Mouse (Mus musculus) CH12.LX (cell line): ENCODE results near the gene Gm6993.

Experiments
- BHLHE40 ChIP-seq: IDR thresholded peaks from 2 replicates; pipeline ENCODE4 v1.6.1; 2011; ENCODE audit warnings: mild to moderate bottlenecking, low read depth, low read length, improper control_type of control experiment
- CHD1 ChIP-seq: IDR thresholded peaks from 2 replicates; pipeline ENCODE4 v1.6.1; 2012; ENCODE audit warnings: low read depth, low read length, improper control_type of control experiment, inconsistent platforms
- CTCF ChIP-seq, 2 experiments: IDR thresholded peaks in 1 of 2; conservative IDR thresholded peaks in 1 of 2; 2 replicates each; pipeline ENCODE4 v1.5.1; 2011 to 2012; ENCODE audit warnings: low read depth in 2 of 2, low read length in 2 of 2, improper control_type of control experiment in 1 of 2, inconsistent platforms in 1 of 2, mild to moderate bottlenecking in 1 of 2, moderate library complexity in 1 of 2
- EP300 ChIP-seq: IDR thresholded peaks from 2 replicates; pipeline ENCODE4 v1.6.1; 2011; ENCODE audit warnings: low read length, improper control_type of control experiment
- ETS1 ChIP-seq: conservative IDR thresholded peaks from 2 replicates; pipeline ENCODE4 v1.6.1; 2012; ENCODE audit warnings: low read depth, mild to moderate bottlenecking, inconsistent platforms, low read length, improper control_type of control experiment, moderate library complexity
- HCFC1 ChIP-seq: IDR thresholded peaks from 2 replicates; pipeline ENCODE4 v1.6.1; 2012; ENCODE audit warnings: low read depth, mild to moderate bottlenecking, inconsistent platforms, low read length, improper control_type of control experiment
- MEF2A ChIP-seq: IDR thresholded peaks from 2 replicates; pipeline ENCODE4 v1.6.1; 2014; ENCODE audit warnings: low read depth, mild to moderate bottlenecking, inconsistent platforms, low read length, improper control_type of control experiment, borderline replicate concordance
- POLR2A ChIP-seq: IDR thresholded peaks from 2 replicates; pipeline ENCODE4 v1.6.1; 2011; ENCODE audit warnings: low read depth, mild to moderate bottlenecking, improper control_type of control experiment, low read length

- TF ChIP-seq BHLHE40 (no peak), ETS1 (no peak), EP300 (no peak), POLR2A (no peak), CTCF (conservative IDR thresholded peaks at IDR 0.05 in 1 of 2, IDR thresholded peaks at IDR 0.05 in 1 of 2; ENCODE audit: low read depth in 2 of 2, low read length in 2 of 2) (no peak), CHD1 (no peak), MEF2A (no peak), HCFC1 (no peak)
Observed at GRCm38 (mm10) chr12:31267363-31267762, 26.8 kb downstream of the Gm6993 start.
